Mouse (Mus musculus): Measurements from ENCODE around the gene Bms1.
A peak's percentile ranks its signal among the peaks of the same experiment; 100 is the strongest.

GRCm38 (mm10) chr6:118373294-118373693 is 46.0 kb downstream of the Bms1 start:
- TF ChIP-seq POLR2A (IDR thresholded peaks at IDR 0.05; ENCODE audit: extremely low read depth, insufficient read depth, low read length) (no peak), CTCF (IDR thresholded peaks at IDR 0.05; ENCODE audit: low read depth, low read length) (peak; percentile 60)

Data from liver, adult 2 months (tissue).